Mouse (Mus musculus) lung, postnatal 0 days (tissue): ENCODE results near the gene Akap1. TPM values are rescaled to one million over a fixed set of nuclear protein-coding genes. Genes with fewer than 3 reads are reported as not detected.
"Not testable (repeated sequence)": the region's sequence is repeated elsewhere in the genome, so short reads cannot be mapped to it uniquely, and the experiment has no call there.

Experiments used
- ATAC-seq: fragments of 200-750 bp; cut with Nextera tagmentation; 2 replicates; pipeline ENCODE4 v1.8.0; 2017; ENCODE audit warnings: moderate library complexity
- DNase-seq: peaks from one replicate; pipeline ENCODE4 v3.0.0-alpha.2; 2016; ENCODE audit warnings: low spot score
- H3K27ac ChIP-seq: fragments of 300-500 bp; sonication (generic); 2 replicates; pipeline ENCODE4 v1.5.1; 2014; ENCODE audit warnings: antibody characterized with exemption, mild to moderate bottlenecking, low read length, mixed read lengths
- H3K27me3 ChIP-seq: fragments of 300-500 bp; sonication (generic); replicated peaks from 2 replicates; pipeline ENCODE4 v1.6.1; 2014; ENCODE audit warnings: low read length, mixed read lengths; ENCODE audit not compliant: insufficient read depth
- H3K36me3 ChIP-seq: fragments of 300-500 bp; sonication (generic); 2 replicates; pipeline ENCODE4 v1.6.1; 2014; ENCODE audit warnings: low read length, mixed read lengths; ENCODE audit not compliant: insufficient read depth
- H3K4me1 ChIP-seq: fragments of 300-500 bp; sonication (generic); 2 replicates; pipeline ENCODE4 v1.6.1; 2014; ENCODE audit warnings: antibody characterized with exemption, low read depth, low read length, mixed read lengths; ENCODE audit not compliant: insufficient read depth
- H3K4me2 ChIP-seq: fragments of 300-500 bp; sonication (generic); replicated peaks from 2 replicates; pipeline ENCODE4 v1.6.1; 2014; ENCODE audit warnings: low read depth, mild to moderate bottlenecking, low read length, moderate library complexity, mixed read lengths
- H3K4me3 ChIP-seq: fragments of 300-500 bp; sonication (generic); 2 replicates; pipeline ENCODE4 v1.5.1; 2014; ENCODE audit warnings: low read depth, low read length
- H3K9ac ChIP-seq: fragments of 300-500 bp; sonication (generic); replicated peaks from 2 replicates; pipeline ENCODE4 v1.6.1; 2014; ENCODE audit warnings: low read depth, mild to moderate bottlenecking
- H3K9me3 ChIP-seq: fragments of 300-500 bp; sonication (generic); 2 replicates; pipeline ENCODE4 v1.6.1; 2016; ENCODE audit warnings: low read length, mixed read lengths
- CTCF ChIP-seq: IDR thresholded peaks from 2 replicates; pipeline ENCODE4 v1.5.1; 2016; ENCODE audit warnings: antibody characterized with exemption, mild to moderate bottlenecking
- EP300 ChIP-seq: IDR thresholded peaks from 2 replicates; pipeline ENCODE4 v1.6.1; 2016; ENCODE audit warnings: antibody characterized with exemption, mild to moderate bottlenecking, control low read depth
- WGBS: fragments of 180-500 bp; shearing (Covaris S2); extraction: QIAGEN DNeasy Blood & Tissue Kit; methylation state at CpG from one replicate; pipeline ENCODE4 v1.1.7; 2014; 5-methylcytosine and 5-hydroxymethylcytosine counted together
- polyA plus RNA-seq: library from polyadenylated mRNA; unstranded; fragments of >200 nt; fragmentation: Nextera tagmentation; extraction: Ambion mirVana; gene quantifications from 2 replicates; pipeline ENCODE4 v1.2.1, GENCODE M21; 2015

Akap1 gene
- polyA plus RNA-seq, 1 experiment from 2014 or later = 13.5 TPM

- H3K27ac ChIP-seq, H3K9me3 ChIP-seq, DNase-seq, H3K4me1 ChIP-seq, H3K36me3 ChIP-seq, H3K4me3 ChIP-seq, ATAC-seq, H3K4me2 ChIP-seq, H3K9ac ChIP-seq, H3K27me3 ChIP-seq: not testable (repeated sequence)
- WGBS = 91% methylated on average over 20 of the region's 24 CpGs
Observed at GRCm38 (mm10) chr11:88892789-88893188, 28.4 kb upstream of the Akap1 start.

GRCm38 (mm10) chr11:88891921-88892561 is 27.7 kb upstream of the Akap1 start:
- not testable (repeated sequence) for H3K4me2 ChIP-seq, H3K4me1 ChIP-seq, H3K27me3 ChIP-seq, H3K9me3 ChIP-seq, ATAC-seq, H3K36me3 ChIP-seq, H3K4me3 ChIP-seq, H3K27ac ChIP-seq, H3K9ac ChIP-seq, DNase-seq
- WGBS = 94% methylated on average over 19 of the region's 24 CpGs

GRCm38 (mm10) chr11:88891446-88891845 is 27.1 kb upstream of the Akap1 start:
- H3K27ac ChIP-seq, H3K36me3 ChIP-seq, H3K9ac ChIP-seq, H3K4me2 ChIP-seq, DNase-seq, H3K27me3 ChIP-seq, H3K4me1 ChIP-seq, ATAC-seq, H3K4me3 ChIP-seq, H3K9me3 ChIP-seq: not testable (repeated sequence)
- WGBS = 97% methylated on average over 4 of the region's 12 CpGs

- not testable (repeated sequence) for ATAC-seq
Observed at GRCm38 (mm10) chr11:88890904-88891303, 26.5 kb upstream of the Akap1 start.

GRCm38 (mm10) chr11:88888996-88889395 is 24.6 kb upstream of the Akap1 start:
- H3K9ac ChIP-seq = no peak overlapping the region
- no peaks in the 10 kb centered on the region for H3K36me3 ChIP-seq
- no peaks in the 10 kb centered on the region for H3K27me3 ChIP-seq
- no peak overlapping the region for H3K4me2 ChIP-seq
- WGBS = 68% methylated on average over 2 of the region's 2 CpGs
- DNase-seq (no peak), ATAC-seq (no peak)
- H3K4me1 ChIP-seq = no peaks in the 10 kb centered on the region
- H3K9me3 ChIP-seq = no peaks in the 10 kb centered on the region
- H3K4me3 ChIP-seq = no peak overlapping the region
- H3K27ac ChIP-seq = no peak overlapping the region
- no peak for TF ChIP-seq EP300
- no peak for TF ChIP-seq CTCF

More at GRCm38 (mm10) chr11:88890904-88891303, 26.5 kb upstream of the Akap1 start:
- H3K27ac ChIP-seq, H3K27me3 ChIP-seq, H3K36me3 ChIP-seq, H3K4me1 ChIP-seq, H3K4me3 ChIP-seq, DNase-seq, H3K4me2 ChIP-seq, H3K9me3 ChIP-seq, H3K9ac ChIP-seq: not testable (repeated sequence)
- WGBS = 95% methylated on average over 6 of the region's 11 CpGs

GRCm38 (mm10) chr11:88884376-88885065 is 20.1 kb upstream of the Akap1 start:
- Histone ChIP-seq H3K4me3 (no peak overlapping the region), H3K36me3 (no peaks in the 10 kb centered on the region), H3K4me1 (no peaks in the 10 kb centered on the region), H3K9me3 (no peaks in the 10 kb centered on the region), H3K4me2 (no peak overlapping the region), H3K9ac (no peak overlapping the region), H3K27ac (no peak overlapping the region), H3K27me3 (no peaks in the 10 kb centered on the region)
- DNase-seq = peak; percentile 4
- WGBS = 55% methylated on average over 8 of the region's 8 CpGs
- ATAC-seq = no peak
- TF ChIP-seq EP300 (no peak), CTCF (no peak)
